Mouse (Mus musculus) bone marrow, adult 2 months (tissue): ENCODE measurements at regions not wholly inside any gene's neighbourhood (a gene's known extent, or its start where the extent isn't known, plus 50 kb on each side); places are given as distances from the start of the nearest gene placed in this dataset.

Experiments
- CTCF ChIP-seq: fragments of 200-500 bp; IDR thresholded peaks from 2 replicates; pipeline ENCODE4 v1.5.1; 2011; ENCODE audit warnings: low read length, control low read depth; ENCODE audit not compliant: control insufficient read depth, insufficient read depth
- POLR2A ChIP-seq: fragments of 200-500 bp; IDR thresholded peaks from 2 replicates; pipeline ENCODE4 v1.6.1; 2011; ENCODE audit warnings: low read depth, mild to moderate bottlenecking, control low read depth, low read length, borderline replicate concordance; ENCODE audit not compliant: control insufficient read depth

- TF ChIP-seq POLR2A, result no peak
- TF ChIP-seq CTCF, result no peak
Observed at GRCm38 (mm10) chr3:58002792-58003574, 155.1 kb upstream of the Pfn2 start.
